Mouse (Mus musculus): ENCODE data around the gene Taf9b. TPM values are rescaled to one million over a fixed set of nuclear protein-coding genes. Genes with fewer than 3 reads are reported as not detected.
"Not testable (repeated sequence)": the region's sequence is repeated elsewhere in the genome, so short reads cannot be mapped to it uniquely, and the experiment has no call there.

The Taf9b gene
- total RNA-seq (2021) (10 to 100 TPM in 1 of 2 experiments, 1 to 10 TPM in 1; 8.2 to 10.1 TPM), polyA plus RNA-seq (2012; rRNA removed) (8.0 and 13.5 TPM in 2 replicates)
- long read RNA-seq, transcript Taf9b-201 (7 exons, 2,633 nt), result major isoform, 8 of 11 reads
- long read RNA-seq, partial matches to known transcripts, result 1 of 11 reads
- long read RNA-seq, other reads (novel, unspliced or antisense), result 2 of 11 reads

- Histone ChIP-seq H3K36me3 (ENCODE audit: control insufficient read depth, insufficient read depth, low read length) (no peaks in the 10 kb centered on the region), H3K27ac (no peak within 1 kb of the TSS; the same call in 1 of the 2 replicates), H3K79me2 (replicated peaks; ENCODE audit: control insufficient read depth, insufficient read depth, low read length) (no peaks in the 10 kb centered on the region), H3K4me3 (peak within 1 kb of the TSS; percentile 65), H3K27me3 (ENCODE audit: control insufficient read depth, insufficient read depth, low read length) (no peaks in the 10 kb centered on the region), H3K9ac (ENCODE audit: low read depth, low read length) (no peak within 1 kb of the TSS), H3K4me1 (ENCODE audit: control insufficient read depth, insufficient read depth, low read length) (no peaks in the 10 kb centered on the region; the same call in 1 of the 2 replicates)
- WGBS, result 90% methylated on average over 25 of the region's 25 CpGs
- intact Hi-C loops (cut with DNase I), result no loop called here
- TF ChIP-seq POLR2A (IDR thresholded peaks at IDR 0.05; ENCODE audit: insufficient read depth, low read depth, low read length), result no peak
- no peak for TF ChIP-seq CTCF (IDR thresholded peaks at IDR 0.05)
- TF ChIP-seq EP300 (IDR thresholded peaks at IDR 0.05; ENCODE audit: insufficient read depth, low read depth, low read length), result no peak
- no peak for DNase-seq
These were observed at the start of gene Taf9b for GRCm38 (mm10) chrX:106221058-106221457. Gene Taf9b, minus strand, starts transcription at chrX:106221158.

GRCm38 (mm10) chrX:106255276-106255675, 34.3 kb upstream of the Taf9b start, which contains the start of gene Fnd3c2:
Gene Fnd3c2, minus strand, starts transcription at chrX:106255376.
- Histone ChIP-seq H3K9ac (ENCODE audit: low read depth, low read length) (no peak within 1 kb of the TSS), H3K4me1 (ENCODE audit: control insufficient read depth, insufficient read depth, low read length) (no peaks in the 10 kb centered on the region), H3K27ac (no peak within 1 kb of the TSS), H3K79me2 (replicated peaks; ENCODE audit: control insufficient read depth, insufficient read depth, low read length) (no peaks in the 10 kb centered on the region), H3K27me3 (ENCODE audit: control insufficient read depth, insufficient read depth, low read length) (no peaks in the 10 kb centered on the region), H3K36me3 (ENCODE audit: control insufficient read depth, insufficient read depth, low read length) (no peaks in the 10 kb centered on the region), H3K4me3 (no peak within 1 kb of the TSS)
- intact Hi-C loops (cut with DNase I), result no loop called here
- DNase-seq, result no peak
- TF ChIP-seq POLR2A (IDR thresholded peaks at IDR 0.05; ENCODE audit: insufficient read depth, low read depth, low read length) (no peak), EP300 (IDR thresholded peaks at IDR 0.05; ENCODE audit: insufficient read depth, low read depth, low read length) (no peak), CTCF (IDR thresholded peaks at IDR 0.05) (no peak)
- WGBS, result 79% methylated on average over 4 of the region's 4 CpGs

- no peaks in the 10 kb centered on the region for H3K36me3 ChIP-seq (ENCODE audit: control insufficient read depth, insufficient read depth, low read length)
- no peaks in the 10 kb centered on the region; the same call in 1 of the 2 replicates for H3K4me1 ChIP-seq (ENCODE audit: control insufficient read depth, insufficient read depth, low read length)
- peak; percentile 73 to 77 for DNase-seq
- H3K79me2 ChIP-seq (replicated peaks; ENCODE audit: control insufficient read depth, insufficient read depth, low read length), result no peaks in the 10 kb centered on the region
- TF ChIP-seq POLR2A (IDR thresholded peaks at IDR 0.05; ENCODE audit: insufficient read depth, low read depth, low read length) (no peak; the same call in 1 of the 2 replicates), CTCF (IDR thresholded peaks at IDR 0.05) (peak; percentile 26), EP300 (IDR thresholded peaks at IDR 0.05; ENCODE audit: insufficient read depth, low read depth, low read length) (no peak)
- no peaks in the 10 kb centered on the region for H3K27me3 ChIP-seq (ENCODE audit: control insufficient read depth, insufficient read depth, low read length)
- intact Hi-C loops (cut with DNase I), result no loop called here
- H3K9ac ChIP-seq (ENCODE audit: low read depth, low read length), result peak overlapping the region; percentile 61
- peak overlapping the region; percentile 65 for H3K4me3 ChIP-seq
- WGBS, result 19% methylated on average over 60 of the region's 60 CpGs
- peak overlapping the region; percentile 78 for H3K27ac ChIP-seq
These were observed 1.6 kb downstream of the Taf9b start for GRCm38 (mm10) chrX:106219171-106220032.

GRCm38 (mm10) chrX:106209100-106209499, 11.9 kb downstream of the Taf9b start:
- TF ChIP-seq POLR2A (IDR thresholded peaks at IDR 0.05; ENCODE audit: insufficient read depth, low read depth, low read length) (no peak), CTCF (IDR thresholded peaks at IDR 0.05) (no peak), EP300 (IDR thresholded peaks at IDR 0.05; ENCODE audit: insufficient read depth, low read depth, low read length) (no peak)
- Histone ChIP-seq H3K27me3 (ENCODE audit: control insufficient read depth, insufficient read depth, low read length) (no peaks in the 10 kb centered on the region), H3K36me3 (ENCODE audit: control insufficient read depth, insufficient read depth, low read length) (no peaks in the 10 kb centered on the region), H3K79me2 (replicated peaks; ENCODE audit: control insufficient read depth, insufficient read depth, low read length) (no peaks in the 10 kb centered on the region), H3K4me3 (no peak overlapping the region), H3K9ac (ENCODE audit: low read depth, low read length) (no peak overlapping the region), H3K27ac (no peak overlapping the region), H3K4me1 (ENCODE audit: control insufficient read depth, insufficient read depth, low read length) (no peaks in the 10 kb centered on the region)
- WGBS, result 84% methylated on average over 2 of the region's 2 CpGs
- no peak for DNase-seq
- intact Hi-C loops (cut with DNase I), result no loop called here

- WGBS, result 78% methylated on average over 5 of the region's 5 CpGs
- H3K36me3 ChIP-seq (ENCODE audit: control insufficient read depth, insufficient read depth, low read length), result peaks cover 4% of the 10 kb centered on the region
- intact Hi-C loops (cut with DNase I), result no loop called here
These were observed 22.1 kb downstream of the Taf9b start for GRCm38 (mm10) chrX:106198904-106199303.

GRCm38 (mm10) chrX:106197308-106197707, 23.6 kb downstream of the Taf9b start:
- Histone ChIP-seq H3K27me3 (ENCODE audit: control insufficient read depth, insufficient read depth, low read length) (no peaks in the 10 kb centered on the region), H3K4me3 (no peak overlapping the region), H3K27ac (no peak overlapping the region), H3K36me3 (ENCODE audit: control insufficient read depth, insufficient read depth, low read length) (peaks cover 4% of the 10 kb centered on the region), H3K79me2 (replicated peaks; ENCODE audit: control insufficient read depth, insufficient read depth, low read length) (no peaks in the 10 kb centered on the region), H3K9ac (ENCODE audit: low read depth, low read length) (no peak overlapping the region), H3K4me1 (ENCODE audit: control insufficient read depth, insufficient read depth, low read length) (no peaks in the 10 kb centered on the region)
- 64% methylated on average over 5 of the region's 5 CpGs for WGBS
- intact Hi-C loops (cut with DNase I), result no loop called here
- TF ChIP-seq POLR2A (IDR thresholded peaks at IDR 0.05; ENCODE audit: insufficient read depth, low read depth, low read length), result no peak
- no peak for TF ChIP-seq EP300 (IDR thresholded peaks at IDR 0.05; ENCODE audit: insufficient read depth, low read depth, low read length)
- TF ChIP-seq CTCF (IDR thresholded peaks at IDR 0.05), result peak; percentile 53
- no peak for DNase-seq

More at GRCm38 (mm10) chrX:106198904-106199303, 22.1 kb downstream of the Taf9b start:
- H3K4me3 ChIP-seq, result no peak overlapping the region
- no peak overlapping the region for H3K9ac ChIP-seq (ENCODE audit: low read depth, low read length)
- no peaks in the 10 kb centered on the region for H3K4me1 ChIP-seq (ENCODE audit: control insufficient read depth, insufficient read depth, low read length)
- H3K79me2 ChIP-seq (replicated peaks; ENCODE audit: control insufficient read depth, insufficient read depth, low read length), result no peaks in the 10 kb centered on the region
- TF ChIP-seq CTCF (IDR thresholded peaks at IDR 0.05) (peak; percentile 52), EP300 (IDR thresholded peaks at IDR 0.05; ENCODE audit: insufficient read depth, low read depth, low read length) (no peak)
- no peaks in the 10 kb centered on the region for H3K27me3 ChIP-seq (ENCODE audit: control insufficient read depth, insufficient read depth, low read length)
- no peak for DNase-seq
- H3K27ac ChIP-seq, result no peak overlapping the region

- H3K27ac ChIP-seq; DNase-seq; H3K36me3 ChIP-seq (ENCODE audit: control insufficient read depth, insufficient read depth, low read length); H3K9ac ChIP-seq (ENCODE audit: low read depth, low read length); H3K27me3 ChIP-seq (ENCODE audit: control insufficient read depth, insufficient read depth, low read length); intact Hi-C loops (cut with DNase I); H3K4me3 ChIP-seq; H3K4me1 ChIP-seq (ENCODE audit: control insufficient read depth, insufficient read depth, low read length); H3K79me2 ChIP-seq (replicated peaks; ENCODE audit: control insufficient read depth, insufficient read depth, low read length): not testable (repeated sequence)
- WGBS, result 72% methylated on average over 6 of the region's 6 CpGs
These were observed 26.6 kb downstream of the Taf9b start for GRCm38 (mm10) chrX:106194361-106194760.
